Mouse (Mus musculus): ENCODE data around the gene Lag3.

DNA sequence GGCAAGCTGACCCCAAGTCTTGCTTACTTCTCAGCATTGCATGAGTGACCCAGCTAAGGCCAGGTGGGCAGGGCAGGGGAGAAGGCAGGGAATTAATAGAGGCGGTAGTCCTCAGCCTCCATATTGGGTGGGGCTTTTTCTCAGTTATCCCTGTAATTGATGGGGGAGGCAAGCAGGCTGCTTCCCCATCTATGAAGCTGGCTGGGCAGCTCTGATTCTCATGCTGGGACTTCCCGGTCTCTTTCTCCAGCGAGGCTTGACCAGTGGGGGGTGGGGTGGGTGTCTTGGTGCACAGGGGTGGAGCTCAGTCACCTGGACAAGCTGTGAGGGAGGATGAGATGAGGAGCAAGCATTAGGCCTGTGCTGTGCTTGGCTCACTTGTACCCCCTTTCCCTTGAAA, 49.7 kb downstream of the Lag3 start:
- TF ChIP-seq CTCF (IDR thresholded peaks at IDR 0.05; ENCODE audit: low read depth, low read length) (no peak), TAL1 (conservative IDR thresholded peaks at IDR 0.05; ENCODE audit: low read depth, low read length) (no peak)
